Mouse (Mus musculus): Measurements from ENCODE around the gene Qpctl. TPM values are rescaled to one million over a fixed set of nuclear protein-coding genes. Genes with fewer than 3 reads are reported as not detected.

Gene Qpctl
- polyA plus RNA-seq, 1 experiment from 2014 or later = 21.2 TPM

GRCm38 (mm10) chr7:19093537-19094385 is 55.3 kb downstream of the Qpctl start:
- WGBS = under 1% methylated on average over 45 of the region's 45 CpGs
- no peaks in the 10 kb centered on the region for H3K9me3 ChIP-seq (replicated peaks)
- H3K4me3 ChIP-seq = peak overlapping the region; percentile 56
- peak; percentile 87 for ATAC-seq (ENCODE audit: low FRiP score)
- H3K36me3 ChIP-seq = peaks cover 13% of the 10 kb centered on the region
- H3K27me3 ChIP-seq = peaks cover 33% of the 10 kb centered on the region
- peak overlapping the region; percentile 85 for H3K9ac ChIP-seq
- H3K4me2 ChIP-seq (replicated peaks) = peak overlapping the region; percentile 89
- peaks cover 51% of the 10 kb centered on the region for H3K4me1 ChIP-seq
- H3K27ac ChIP-seq = peak overlapping the region; percentile 92

- ATAC-seq (ENCODE audit: low FRiP score) = peak; percentile 46
- Histone ChIP-seq H3K27me3 (peaks cover 33% of the 10 kb centered on the region), H3K4me3 (peak overlapping the region; percentile 56), H3K9me3 (replicated peaks) (no peaks in the 10 kb centered on the region), H3K4me1 (peaks cover 51% of the 10 kb centered on the region), H3K4me2 (replicated peaks) (peak overlapping the region; percentile 89), H3K27ac (peak overlapping the region; percentile 92), H3K9ac (0 out of 2 replicates have a peak overlapping the region, but pooled peaks have one; percentile 14), H3K36me3 (peaks cover 18% of the 10 kb centered on the region)
- under 1% methylated on average over 14 of the region's 15 CpGs for WGBS
Observed at GRCm38 (mm10) chr7:19093174-19093521, 55.9 kb downstream of the Qpctl start.

GRCm38 (mm10) chr7:19092381-19093173 is 56.5 kb downstream of the Qpctl start:
- WGBS = 4% methylated on average over 38 of the region's 38 CpGs
- Histone ChIP-seq H3K27ac (peak overlapping the region; percentile 92), H3K4me3 (peak overlapping the region; percentile 56), H3K4me1 (peaks cover 51% of the 10 kb centered on the region), H3K4me2 (replicated peaks) (peak overlapping the region; percentile 89), H3K9me3 (replicated peaks) (no peaks in the 10 kb centered on the region), H3K27me3 (peaks cover 33% of the 10 kb centered on the region), H3K36me3 (peaks cover 24% of the 10 kb centered on the region), H3K9ac (0 out of 2 replicates have a peak overlapping the region, but pooled peaks have one; percentile 18)
- ATAC-seq (ENCODE audit: low FRiP score) = peak; percentile 62

- H3K9me3 ChIP-seq (replicated peaks) = no peaks in the 10 kb centered on the region
- ATAC-seq (ENCODE audit: low FRiP score) = no peak
- H3K4me1 ChIP-seq = peaks cover 47% of the 10 kb centered on the region
- H3K27me3 ChIP-seq = peaks cover 33% of the 10 kb centered on the region
- H3K4me2 ChIP-seq (replicated peaks) = peak overlapping the region; percentile 89
- H3K4me3 ChIP-seq = no peak overlapping the region; the same call in 1 of the 2 replicates
- H3K36me3 ChIP-seq = peaks cover 30% of the 10 kb centered on the region
- 31% methylated on average over 17 of the region's 17 CpGs for WGBS
- H3K9ac ChIP-seq = 0 out of 2 replicates have a peak overlapping the region, but pooled peaks have one; percentile 18
- no peak overlapping the region for H3K27ac ChIP-seq
Observed at GRCm38 (mm10) chr7:19091913-19092312, 57.2 kb downstream of the Qpctl start.

MicroRNA genes within 50 kb of the gene (microRNA counts, 519-probe panel; counts per million panel counts)
- microRNA mmu-miR-330 = 470 counts per million, percentile 58 among the panel's probes with 10 or more counts

Small RNA genes lying within 50 kb of the gene (microRNA-seq; reads per million reads assigned to microRNA genes)
- gene Mir330 = 442 reads per million, percentile 65 among the genes with 10 or more reads in this experiment

Other genes starting within 250 kb of the Qpctl start
- 28.8 and 31.9 TPM in 2 replicates for gene Ccdc61, start 238.9 kb downstream of the Qpctl start, polyA plus RNA-seq (2016; fragmentation: Nextera tagmentation; extraction: Ambion mirVana)
- 11.2 and 12.5 TPM in 2 replicates for gene Nova2, start 223.4 kb downstream of the Qpctl start, polyA plus RNA-seq (2016; fragmentation: Nextera tagmentation; extraction: Ambion mirVana)
- 0.29 and 0.37 TPM in 2 replicates for gene Nanos2, start 161.9 kb downstream of the Qpctl start, polyA plus RNA-seq (2016; fragmentation: Nextera tagmentation; extraction: Ambion mirVana)
- 6.8 and 6.9 TPM in 2 replicates for gene Mypop, start 158.0 kb downstream of the Qpctl start, polyA plus RNA-seq (2016; fragmentation: Nextera tagmentation; extraction: Ambion mirVana)
- 44.0 and 47.4 TPM in 2 replicates for gene Irf2bp1, start 145.2 kb downstream of the Qpctl start, polyA plus RNA-seq (2016; fragmentation: Nextera tagmentation; extraction: Ambion mirVana)
- gene Foxa3, start 125.8 kb downstream of the Qpctl start, polyA plus RNA-seq (2016; fragmentation: Nextera tagmentation; extraction: Ambion mirVana) = 0.10 and 0.73 TPM in 2 replicates
- gene Sympk, start 124.9 kb downstream of the Qpctl start, polyA plus RNA-seq (2016; fragmentation: Nextera tagmentation; extraction: Ambion mirVana) = 47.0 and 50.8 TPM in 2 replicates
- gene Rsph6a, start 94.6 kb downstream of the Qpctl start, polyA plus RNA-seq (2016; fragmentation: Nextera tagmentation; extraction: Ambion mirVana) = not detected in 2 replicates
- 20.1 and 23.6 TPM in 2 replicates for gene Dmwd, start 73.1 kb downstream of the Qpctl start, polyA plus RNA-seq (2016; fragmentation: Nextera tagmentation; extraction: Ambion mirVana)
- gene Dmpk, start 65.4 kb downstream of the Qpctl start, polyA plus RNA-seq (2016; fragmentation: Nextera tagmentation; extraction: Ambion mirVana) = 13.4 and 14.6 TPM in 2 replicates
- 9.1 and 9.7 TPM in 2 replicates for gene Six5, start 54.7 kb downstream of the Qpctl start, polyA plus RNA-seq (2016; fragmentation: Nextera tagmentation; extraction: Ambion mirVana)
- 1.8 TPM in 2 replicates for gene Gm4969, start 30.9 kb downstream of the Qpctl start, polyA plus RNA-seq (2016; fragmentation: Nextera tagmentation; extraction: Ambion mirVana)
- 20.9 TPM in 2 replicates for gene Fbxo46, start 29.4 kb downstream of the Qpctl start, polyA plus RNA-seq (2016; fragmentation: Nextera tagmentation; extraction: Ambion mirVana)
- 118 and 122 TPM in 2 replicates for gene Snrpd2, start 431 bp upstream of the Qpctl start, polyA plus RNA-seq (2016; fragmentation: Nextera tagmentation; extraction: Ambion mirVana)
- gene Gipr, start 16.8 kb upstream of the Qpctl start, polyA plus RNA-seq (2016; fragmentation: Nextera tagmentation; extraction: Ambion mirVana) = 1.4 and 2.0 TPM in 2 replicates
- 6.1 and 7.2 TPM in 2 replicates for gene Eml2, start 27.1 kb upstream of the Qpctl start, polyA plus RNA-seq (2016; fragmentation: Nextera tagmentation; extraction: Ambion mirVana)
- gene Gpr4, start 63.2 kb upstream of the Qpctl start, polyA plus RNA-seq (2016; fragmentation: Nextera tagmentation; extraction: Ambion mirVana) = 2.2 and 2.4 TPM in 2 replicates
- gene Opa3, start 79.0 kb upstream of the Qpctl start, polyA plus RNA-seq (2016; fragmentation: Nextera tagmentation; extraction: Ambion mirVana) = 41.1 and 41.7 TPM in 2 replicates
- 52.7 and 60.3 TPM in 2 replicates for gene Vasp, start 122.5 kb upstream of the Qpctl start, polyA plus RNA-seq (2016; fragmentation: Nextera tagmentation; extraction: Ambion mirVana)
- 0.17 TPM in 1 of 2 replicates, not detected in the other for gene Ppm1n, start 130.8 kb upstream of the Qpctl start, polyA plus RNA-seq (2016; fragmentation: Nextera tagmentation; extraction: Ambion mirVana)
- 67.8 and 68.0 TPM in 2 replicates for gene Rtn2, start 133.3 kb upstream of the Qpctl start, polyA plus RNA-seq (2016; fragmentation: Nextera tagmentation; extraction: Ambion mirVana)
- gene Fosb, start 160.8 kb upstream of the Qpctl start, polyA plus RNA-seq (2016; fragmentation: Nextera tagmentation; extraction: Ambion mirVana) = 0.10 TPM in 1 of 2 replicates, not detected in the other
- gene Ercc1, start 195.5 kb upstream of the Qpctl start, polyA plus RNA-seq (2016; fragmentation: Nextera tagmentation; extraction: Ambion mirVana) = 95.6 and 96.8 TPM in 2 replicates
- gene Cd3eap, start 210.2 kb upstream of the Qpctl start, polyA plus RNA-seq (2016; fragmentation: Nextera tagmentation; extraction: Ambion mirVana) = 17.3 and 20.4 TPM in 2 replicates
- 4.7 and 5.5 TPM in 2 replicates for gene Ppp1r13l, start 210.5 kb upstream of the Qpctl start, polyA plus RNA-seq (2016; fragmentation: Nextera tagmentation; extraction: Ambion mirVana)
- 21.3 and 24.6 TPM in 2 replicates for gene Ercc2, start 232.7 kb upstream of the Qpctl start, polyA plus RNA-seq (2016; fragmentation: Nextera tagmentation; extraction: Ambion mirVana)